Mouse (Mus musculus) liver, embryonic 14.5 days (tissue): Measurements from ENCODE around the gene Ranbp3l. TPM values are rescaled to one million over a fixed set of nuclear protein-coding genes. Genes with fewer than 3 reads are reported as not detected.

Experiments used
- ATAC-seq: fragments of 200-750 bp; cut with Nextera tagmentation; 2 replicates; pipeline ENCODE4 v1.8.0; 2017; ENCODE audit warnings: moderate number of reproducible peaks, mild to moderate bottlenecking, moderate library complexity; ENCODE audit not compliant: insufficient read depth
- DNase-seq, 3 experiments: peaks; one replicate each; pipeline ENCODE4 v3.0.0-alpha.2; 2012 to 2013; ENCODE audit warnings: low read depth in 3 of 3, low spot score in 3 of 3
- H3K27ac ChIP-seq: fragments of 300-500 bp; sonication (generic); 2 replicates; pipeline ENCODE4 v1.5.1; 2014; ENCODE audit warnings: moderate library complexity, mild to moderate bottlenecking, control low read depth, inconsistent platforms
- H3K27me3 ChIP-seq: fragments of 300-500 bp; sonication (generic); 2 replicates; pipeline ENCODE4 v1.6.1; 2014; ENCODE audit warnings: mild to moderate bottlenecking, low read length, moderate library complexity; ENCODE audit not compliant: control insufficient read depth, insufficient read depth
- H3K36me3 ChIP-seq: fragments of 300-500 bp; sonication (generic); replicated peaks from 2 replicates; pipeline ENCODE4 v1.6.1; 2014; ENCODE audit warnings: low read depth; ENCODE audit not compliant: control insufficient read depth, insufficient read depth
- H3K4me1 ChIP-seq, 2 experiments: fragments of 200-500 bp in 1 of 2; fragments of 300-500 bp in 1 of 2; sonication (generic) in 1 of 2; replicated peaks; 2 replicates each; pipeline ENCODE4 v1.6.1; 2012 to 2014; ENCODE audit warnings: antibody characterized with exemption in 1 of 2, inconsistent platforms in 1 of 2, low read length in 1 of 2; ENCODE audit not compliant: control insufficient read depth in 2 of 2, insufficient read depth in 2 of 2
- H3K4me2 ChIP-seq: fragments of 300-500 bp; sonication (generic); 2 replicates; pipeline ENCODE4 v1.6.1; 2014; ENCODE audit warnings: low read depth, mild to moderate bottlenecking, control low read depth, moderate library complexity
- H3K4me3 ChIP-seq, 2 experiments: fragments of 200-500 bp in 1 of 2; fragments of 300-500 bp in 1 of 2; sonication (generic) in 1 of 2; 2 replicates each; pipeline ENCODE4 v1.5.1; 2012 to 2014; ENCODE audit warnings: low read depth in 2 of 2, low read length in 2 of 2, mild to moderate bottlenecking in 2 of 2, control low read depth in 1 of 2, inconsistent platforms in 1 of 2, moderate library complexity in 1 of 2; ENCODE audit not compliant: insufficient read depth in 1 of 2
- H3K9ac ChIP-seq: fragments of 300-500 bp; sonication (generic); replicated peaks from 2 replicates; pipeline ENCODE4 v1.6.1; 2014; ENCODE audit warnings: mild to moderate bottlenecking, control low read depth, moderate library complexity
- H3K9me3 ChIP-seq: fragments of 300-500 bp; sonication (generic); 2 replicates; pipeline ENCODE4 v1.6.1; 2016; ENCODE audit warnings: low read length, mixed read lengths; ENCODE audit not compliant: control insufficient read depth
- CTCF ChIP-seq: IDR thresholded peaks from 2 replicates; pipeline ENCODE4 v1.5.1; 2016; ENCODE audit warnings: antibody characterized with exemption, low read depth, control low read depth
- EP300 ChIP-seq: IDR thresholded peaks from 2 replicates; pipeline ENCODE4 v1.6.1; 2016; ENCODE audit warnings: antibody characterized with exemption, low read depth
- WGBS: fragments of 180-500 bp; shearing (Covaris S2); extraction: QIAGEN DNeasy Blood & Tissue Kit; methylation state at CpG from one replicate; pipeline ENCODE4 v1.1.7; 2014; ENCODE audit not compliant: insufficient replicate concordance; 5-methylcytosine and 5-hydroxymethylcytosine counted together
- polyA plus RNA-seq, 2 experiments: library from polyadenylated mRNA; depleted of rRNA in 1 of 2; stranded (reverse) in 1 of 2; unstranded in 1 of 2; fragments of >200 nt; fragmentation: Nextera tagmentation in 1 of 2; extraction: Ambion mirVana in 1 of 2; gene quantifications; 2 replicates each; pipeline versions ENCODE4 v1.2.1 to v1.2.3; 2012 to 2014

Ranbp3l gene
- 0.14 and 0.16 TPM in 2 replicates for polyA plus RNA-seq (2012; rRNA removed)
- polyA plus RNA-seq (2014; fragmentation: Nextera tagmentation; extraction: Ambion mirVana): 0.28 and 0.60 TPM in 2 replicates

DNA sequence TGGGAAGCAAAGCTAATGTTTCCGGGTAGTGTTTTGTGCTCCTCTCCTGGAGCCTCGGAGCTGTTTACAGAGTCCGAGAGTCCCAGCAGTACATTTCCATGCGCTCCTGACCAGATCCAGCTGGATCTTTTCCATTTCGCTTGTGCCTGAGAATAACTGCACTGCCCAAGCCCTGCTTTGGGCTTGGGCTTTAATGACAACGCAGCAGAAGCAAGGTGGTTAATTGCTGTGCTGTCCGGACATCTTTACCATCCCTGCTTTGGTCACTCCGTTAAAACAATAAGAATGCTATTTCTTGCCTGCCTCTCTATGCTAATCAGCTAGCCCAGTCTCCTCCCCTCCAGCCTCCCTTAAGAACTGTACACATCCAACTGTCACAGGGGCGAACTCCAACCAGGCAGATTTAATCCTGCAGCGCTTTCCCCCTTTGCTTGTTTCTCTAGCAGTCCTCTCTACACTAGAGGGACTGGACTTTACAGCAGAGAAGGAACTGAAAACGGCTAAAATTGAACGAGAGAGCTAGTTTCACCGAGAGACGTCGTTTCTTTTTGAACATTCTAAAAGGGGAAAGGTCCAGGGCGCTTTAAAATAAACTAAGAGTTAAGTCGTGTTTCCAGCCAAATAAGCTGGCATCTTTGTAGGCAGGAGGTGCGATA lies at the start of gene Ranbp3l:
Gene Ranbp3l, plus strand, starts transcription at position 377 of the 656 bp plus-strand sequence.
- TF ChIP-seq EP300 (no peak), CTCF (no peak)
- Histone ChIP-seq H3K27me3 (no peaks in the 10 kb centered on the region), H3K9me3 (no peaks in the 10 kb centered on the region), H3K27ac (no peak within 1 kb of the TSS), H3K36me3 (no peaks in the 10 kb centered on the region), H3K4me3 (peak within 1 kb of the TSS; percentile 3 to 16; a peak in 3 of 4 replicates), H3K9ac (no peak within 1 kb of the TSS), H3K4me2 (peak within 1 kb of the TSS; percentile 33), H3K4me1 (no peaks in the 10 kb centered on the region)
- WGBS: 57% methylated on average over 18 of the region's 18 CpGs
- no peak for ATAC-seq
- no peak for DNase-seq

DNA sequence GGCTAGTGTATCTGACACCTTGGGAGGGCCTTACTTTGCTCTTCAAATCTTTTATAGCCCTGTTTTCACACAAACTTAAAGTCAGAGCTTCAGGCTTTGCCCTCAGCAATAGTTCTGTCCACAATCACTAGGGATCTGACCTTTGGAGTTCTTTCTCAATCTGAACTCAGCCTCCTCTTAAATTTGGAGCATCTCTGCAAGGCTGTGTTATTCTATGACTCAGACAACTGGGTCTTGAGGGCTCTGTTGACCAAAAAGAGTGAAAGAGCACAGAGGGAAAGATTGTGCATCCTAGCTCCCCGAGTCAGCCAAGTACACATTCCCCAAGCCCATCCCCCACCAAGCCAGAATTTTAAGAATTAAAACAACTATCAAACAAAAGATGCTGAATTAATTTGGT lies 37.7 kb upstream of the Ranbp3l start:
- H3K4me2 ChIP-seq: no peak overlapping the region
- DNase-seq (no peak), ATAC-seq (no peak)
- 33% methylated on average over 1 of the region's 1 CpGs for WGBS
- H3K9ac ChIP-seq: no peak overlapping the region
- H3K27me3 ChIP-seq: no peaks in the 10 kb centered on the region
- H3K4me3 ChIP-seq: no peak overlapping the region
- no peaks in the 10 kb centered on the region for H3K4me1 ChIP-seq
- H3K27ac ChIP-seq: no peak overlapping the region
- no peaks in the 10 kb centered on the region for H3K36me3 ChIP-seq
- H3K9me3 ChIP-seq: no peaks in the 10 kb centered on the region
- TF ChIP-seq EP300 (no peak), CTCF (no peak)

DNA sequence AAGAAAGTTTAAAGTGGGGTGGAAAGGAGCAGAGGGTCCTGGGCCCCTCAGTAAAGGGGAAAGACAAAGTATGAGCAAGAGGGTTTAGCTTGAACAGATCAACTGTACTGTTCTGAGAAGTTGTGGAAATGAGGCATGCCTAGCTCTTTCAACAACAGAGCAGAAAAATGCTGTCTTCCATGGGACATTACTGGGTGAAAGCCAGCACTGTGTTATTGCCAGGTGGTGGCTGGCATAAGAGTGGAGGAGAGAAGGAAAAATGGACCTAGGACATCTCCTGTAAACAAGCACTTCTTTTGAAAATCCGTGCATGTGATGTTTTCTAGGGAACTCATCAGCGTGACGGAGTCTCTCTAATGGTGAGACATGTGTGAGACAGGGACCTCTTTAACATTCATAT lies 30.8 kb upstream of the Ranbp3l start:
- 69% methylated on average over 3 of the region's 3 CpGs for WGBS
- H3K4me2 ChIP-seq: no peak overlapping the region
- H3K4me1 ChIP-seq: no peaks in the 10 kb centered on the region
- no peaks in the 10 kb centered on the region for H3K27me3 ChIP-seq
- no peak overlapping the region for H3K27ac ChIP-seq
- ATAC-seq: no peak
- no peaks in the 10 kb centered on the region for H3K36me3 ChIP-seq
- no peak overlapping the region for H3K4me3 ChIP-seq
- no peak for DNase-seq
- H3K9ac ChIP-seq: no peak overlapping the region
- no peaks in the 10 kb centered on the region for H3K9me3 ChIP-seq
- no peak for TF ChIP-seq EP300
- TF ChIP-seq CTCF: no peak

DNA sequence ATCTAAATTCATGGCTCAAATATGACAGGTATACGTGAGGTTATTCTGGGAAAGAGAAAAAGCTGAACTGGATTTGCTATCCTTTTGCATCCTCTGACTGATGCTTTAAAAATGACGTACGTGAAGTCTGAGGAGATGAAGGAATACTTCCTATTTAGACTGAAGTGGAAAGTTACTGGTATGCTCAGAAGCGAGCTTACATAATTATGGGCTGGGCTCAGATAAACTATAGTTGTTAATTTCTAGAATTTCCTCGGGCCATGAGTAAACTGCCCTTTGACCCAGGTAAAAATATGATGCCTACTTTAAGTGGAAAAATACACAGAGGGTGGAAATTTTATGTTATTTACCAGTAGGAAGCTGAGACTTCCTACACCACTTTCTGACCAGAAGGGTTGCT lies 26.9 kb upstream of the Ranbp3l start:
- Histone ChIP-seq H3K4me2 (no peak overlapping the region), H3K27ac (no peak overlapping the region), H3K4me3 (no peak overlapping the region), H3K4me1 (no peaks in the 10 kb centered on the region), H3K9me3 (no peaks in the 10 kb centered on the region), H3K27me3 (no peaks in the 10 kb centered on the region), H3K36me3 (no peaks in the 10 kb centered on the region), H3K9ac (no peak overlapping the region)
- TF ChIP-seq EP300 (no peak), CTCF (no peak)
- 65% methylated on average over 5 of the region's 5 CpGs for WGBS
- ATAC-seq (no peak), DNase-seq (no peak)

DNA sequence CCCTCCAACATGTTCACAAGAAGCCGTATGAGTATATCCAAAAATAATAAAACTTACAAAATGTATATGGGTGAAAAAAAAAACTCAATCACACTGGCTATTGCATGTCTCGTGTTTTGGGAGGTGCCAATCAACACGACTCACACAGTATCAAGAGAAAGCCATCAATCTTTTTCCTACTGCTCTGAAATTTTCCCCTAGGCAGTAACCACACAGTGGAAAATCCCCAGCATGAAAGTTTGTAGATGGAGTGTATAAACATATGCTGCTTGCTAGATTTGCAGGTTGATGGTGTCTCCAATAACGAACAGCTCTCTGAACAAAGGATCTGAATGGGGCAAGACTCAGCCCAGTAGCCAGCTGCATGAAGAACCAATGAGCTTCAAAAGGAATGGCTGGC lies 16.9 kb upstream of the Ranbp3l start:
- H3K4me1 ChIP-seq: no peaks in the 10 kb centered on the region
- no peak for ATAC-seq
- H3K27me3 ChIP-seq: no peaks in the 10 kb centered on the region
- H3K4me2 ChIP-seq: no peak overlapping the region
- no peak for DNase-seq
- H3K9me3 ChIP-seq: no peaks in the 10 kb centered on the region
- H3K36me3 ChIP-seq: no peaks in the 10 kb centered on the region
- no peak overlapping the region for H3K4me3 ChIP-seq
- no peak overlapping the region for H3K9ac ChIP-seq
- H3K27ac ChIP-seq: no peak overlapping the region
- WGBS: 41% methylated on average over 4 of the region's 4 CpGs
- TF ChIP-seq CTCF (no peak), EP300 (no peak)
